Mouse (Mus musculus) MEL-GATA-1-ER (cell line): Measurements from ENCODE around the gene Atp5l.

Experiments
- DNase-seq: peaks from one replicate; pipeline ENCODE4 v3.0.0-alpha.2; 2012; ENCODE audit warnings: low read depth; ENCODE audit errors: extremely low read depth

Gene Atp5l

GRCm38 (mm10) chr9:44897024-44897423 is 23.5 kb downstream of the Atp5l start:
- no peak for DNase-seq

- no peak for DNase-seq
Measured at GRCm38 (mm10) chr9:44892664-44893063, 27.9 kb downstream of the Atp5l start.

GRCm38 (mm10) chr9:44891210-44891609 is 29.3 kb downstream of the Atp5l start:
- no peak for DNase-seq

GRCm38 (mm10) chr9:44890122-44890521 is 30.4 kb downstream of the Atp5l start:
- DNase-seq, result no peak

GRCm38 (mm10) chr9:44888114-44888624 is 32.4 kb downstream of the Atp5l start:
- no peak for DNase-seq

DNA sequence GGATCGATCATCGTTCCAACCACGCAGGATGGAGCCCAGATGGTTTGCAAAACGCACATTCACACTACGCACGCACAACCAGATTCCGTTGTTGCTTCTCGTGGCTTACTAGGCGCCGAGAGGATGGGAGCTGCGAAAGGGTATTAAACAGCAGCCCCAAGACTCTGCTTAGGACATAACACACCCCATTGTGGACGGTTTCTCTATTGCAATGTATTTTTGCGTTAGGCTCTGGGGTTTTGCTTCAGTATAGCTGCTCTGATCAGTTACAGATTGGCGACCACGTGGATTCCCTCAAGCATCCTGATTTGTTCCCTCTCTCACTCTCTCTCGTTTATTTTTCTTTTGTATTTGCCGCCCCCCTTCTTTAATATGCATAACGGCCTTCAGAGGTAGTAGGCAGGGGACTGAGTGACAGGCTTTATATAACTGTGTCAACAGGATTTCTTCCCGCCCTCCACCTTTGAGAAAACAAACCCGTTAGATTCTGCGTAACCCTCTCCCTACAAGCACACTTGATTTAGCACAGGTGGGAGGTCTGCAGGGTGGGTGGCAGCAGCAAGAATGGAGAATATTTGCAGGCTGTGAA is 37.5 kb downstream of the Atp5l start:
- no peak for DNase-seq

DNA sequence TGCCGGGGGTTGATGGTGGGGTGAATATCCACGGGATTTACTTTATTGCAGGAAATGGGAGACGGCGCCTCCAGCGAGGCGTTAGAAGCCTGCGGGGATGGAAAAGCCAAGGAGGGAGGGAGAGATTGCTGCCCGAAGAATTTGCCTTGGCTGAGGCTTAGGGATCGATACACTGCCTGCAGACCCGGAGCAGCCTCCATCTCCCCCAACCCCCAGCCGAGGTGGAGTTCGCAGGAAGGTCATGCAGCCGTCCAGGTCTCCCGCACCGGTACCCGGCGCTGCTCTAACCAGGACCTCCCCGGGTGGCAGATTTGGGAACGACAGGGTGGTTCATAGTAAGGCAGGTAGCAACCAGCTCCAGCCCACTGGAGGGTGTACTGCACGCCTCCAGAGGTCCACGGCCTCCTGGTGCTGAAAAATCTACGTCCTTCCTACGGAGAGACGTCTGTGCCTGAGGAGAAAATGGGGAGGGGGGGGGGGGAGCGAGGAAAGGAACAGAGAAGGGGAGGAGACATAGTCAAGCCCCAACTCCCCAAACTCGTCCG is 38.0 kb downstream of the Atp5l start:
- no peak for DNase-seq

DNA sequence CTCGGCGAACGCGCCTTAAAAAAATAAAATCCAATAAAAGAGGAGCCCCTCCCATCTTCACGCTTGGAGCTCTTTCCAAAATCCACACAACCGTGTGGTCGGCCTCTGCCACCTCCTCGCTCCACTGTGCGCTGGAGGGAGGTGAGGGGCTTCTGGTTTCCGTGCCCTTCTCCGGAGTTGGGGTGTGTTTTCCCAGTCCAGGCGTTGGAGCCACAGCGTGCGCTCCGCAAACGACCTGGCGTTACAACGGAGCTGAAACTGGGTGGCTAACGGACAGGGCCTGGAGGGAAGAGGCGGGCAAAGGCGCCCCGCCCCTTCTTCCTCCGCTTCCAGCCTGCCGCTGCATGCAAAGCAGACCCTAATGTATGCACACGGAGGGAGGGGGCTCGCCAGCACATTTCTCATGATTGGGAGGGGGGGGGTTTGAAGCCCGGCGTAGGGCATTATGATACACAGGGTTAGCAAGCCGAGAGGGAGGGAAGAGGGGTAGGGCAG is 38.6 kb downstream of the Atp5l start:
- DNase-seq, result peak; percentile 66

DNA sequence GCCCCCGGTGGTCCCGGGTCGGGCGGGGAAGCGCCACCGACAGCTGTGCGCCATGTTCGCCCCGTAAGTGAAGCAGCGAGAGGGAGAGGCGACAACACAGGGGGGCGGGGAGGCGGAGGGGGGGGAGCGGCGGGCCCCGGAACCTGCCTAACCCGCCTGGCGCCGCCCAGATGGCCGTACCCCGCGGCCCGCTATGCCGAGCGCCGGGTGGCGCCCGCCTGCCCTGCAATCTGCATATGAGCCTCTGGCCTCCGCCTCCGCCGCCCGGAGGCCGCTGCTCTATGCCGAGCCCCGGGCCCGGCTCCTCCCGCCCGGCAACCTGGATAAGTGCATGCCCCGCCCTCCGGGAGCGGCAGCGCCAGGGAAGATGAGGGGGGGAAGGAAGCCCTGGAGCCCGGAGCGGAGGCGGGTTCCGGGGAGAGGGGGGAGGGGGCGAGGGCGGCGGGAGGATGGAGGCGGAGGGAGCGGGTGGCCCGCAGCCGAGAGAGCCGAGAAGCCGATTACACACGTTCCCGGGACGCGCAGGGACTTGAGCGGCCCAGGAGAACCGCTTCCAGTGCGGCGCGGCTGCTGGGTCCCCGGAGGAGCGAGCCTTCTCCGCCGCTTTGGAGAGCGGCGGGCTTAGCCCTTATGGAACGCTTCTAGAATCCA is 39.2 kb downstream of the Atp5l start, which contains the start of gene Kmt2a:
Gene Kmt2a, minus strand, starts transcription at position 76 of the 651 bp plus-strand sequence.
- peak; percentile 81 for DNase-seq

DNA sequence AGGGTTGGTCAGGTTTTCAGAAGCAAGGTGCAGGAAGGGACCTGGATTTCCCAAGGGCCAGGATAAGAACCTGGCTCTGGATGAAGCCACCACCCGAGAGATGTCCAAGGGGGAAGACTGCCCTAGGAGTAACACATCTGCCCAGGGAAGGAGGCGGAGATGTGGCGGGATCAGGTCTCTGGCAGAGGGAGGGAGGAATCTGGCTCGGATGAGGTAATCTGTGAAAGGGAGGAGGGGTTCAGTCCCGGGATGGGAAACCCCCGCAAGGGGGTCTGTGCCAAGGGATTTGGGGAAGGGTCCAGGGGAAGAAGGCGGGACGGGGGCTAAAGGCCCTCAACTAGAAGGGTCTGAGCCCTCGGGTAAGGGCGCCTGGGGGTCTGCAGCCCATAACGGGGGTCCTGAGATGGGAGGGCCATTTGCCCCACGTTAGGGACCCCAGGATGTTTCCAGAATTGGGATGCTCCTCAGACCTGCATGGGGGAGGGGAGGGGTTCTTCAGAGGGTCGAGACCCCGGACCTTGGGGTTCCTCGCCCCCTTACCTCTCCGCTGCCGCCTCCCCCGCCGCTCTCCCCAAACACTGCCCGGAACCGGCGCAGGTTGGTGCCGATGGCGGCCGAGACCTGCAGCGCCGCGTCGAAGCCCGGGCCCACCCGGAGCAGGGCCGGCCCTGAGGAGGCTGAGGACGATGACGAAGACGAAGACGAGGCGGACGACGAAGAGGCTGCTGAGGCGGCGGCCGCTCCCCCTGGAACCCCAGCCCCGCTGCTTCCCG is 40.0 kb downstream of the Atp5l start:
- no peak for DNase-seq

GRCm38 (mm10) chr9:44879694-44880271 is 40.8 kb downstream of the Atp5l start:
- no peak for DNase-seq

DNA sequence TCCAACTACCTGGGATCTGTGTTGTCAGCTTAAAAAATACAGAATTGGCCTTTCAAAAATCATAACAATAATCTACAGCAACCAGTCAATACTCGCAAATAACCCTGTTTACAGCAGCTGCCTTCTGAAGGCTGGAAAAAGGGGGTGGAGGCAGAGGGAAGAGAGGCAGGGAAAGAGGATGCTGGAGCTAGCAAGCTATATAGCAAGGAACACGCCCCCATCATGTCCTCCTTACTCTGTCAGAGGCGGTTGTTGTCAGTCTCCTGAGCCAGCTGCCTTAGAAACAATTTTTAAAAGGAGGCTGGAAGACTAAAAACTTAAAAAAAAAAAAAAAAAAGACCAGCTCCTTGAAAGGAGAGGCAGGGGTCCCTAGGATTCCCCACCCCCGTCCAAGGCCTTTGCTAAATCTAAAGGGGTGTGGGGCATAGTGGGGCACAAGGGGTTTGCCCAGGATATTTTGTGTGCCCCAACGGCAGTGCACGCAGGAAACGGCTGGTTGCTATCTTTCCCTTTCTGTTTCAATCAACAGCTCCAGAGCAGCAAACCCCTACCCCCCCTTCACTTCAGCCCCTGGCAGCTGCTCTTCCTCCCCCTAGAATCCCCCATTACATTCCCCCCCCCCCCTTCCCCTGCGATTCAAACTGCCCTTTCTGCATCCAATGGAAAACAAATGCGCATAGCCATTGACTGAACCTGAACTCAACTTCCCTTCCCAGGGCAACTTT is 41.6 kb downstream of the Atp5l start:
- DNase-seq, result no peak

- no peak for DNase-seq
Measured at GRCm38 (mm10) chr9:44877686-44878085, 42.9 kb downstream of the Atp5l start.

DNA sequence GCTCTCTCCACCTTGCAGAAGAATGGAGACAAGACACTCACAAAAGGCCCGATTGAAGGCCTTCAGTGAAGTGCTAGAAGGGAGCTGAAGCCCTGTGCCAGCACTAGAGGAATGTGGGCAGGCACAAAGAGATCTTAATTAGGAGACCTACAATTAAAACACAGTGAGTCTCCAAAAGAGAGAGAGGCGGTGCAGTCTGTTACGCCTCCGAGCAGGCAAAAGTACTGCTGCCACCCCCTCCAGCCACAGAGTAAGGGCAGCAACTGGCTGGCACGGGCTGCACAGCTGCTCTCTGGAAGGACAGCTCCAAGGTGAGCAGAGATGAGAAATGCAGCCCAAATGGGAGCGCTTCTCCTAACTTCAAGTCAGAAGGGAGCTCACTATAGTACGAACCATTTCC is 45.1 kb downstream of the Atp5l start:
- DNase-seq, result no peak

GRCm38 (mm10) chr9:44874198-44874597 is 46.3 kb downstream of the Atp5l start:
- no peak for DNase-seq

DNA sequence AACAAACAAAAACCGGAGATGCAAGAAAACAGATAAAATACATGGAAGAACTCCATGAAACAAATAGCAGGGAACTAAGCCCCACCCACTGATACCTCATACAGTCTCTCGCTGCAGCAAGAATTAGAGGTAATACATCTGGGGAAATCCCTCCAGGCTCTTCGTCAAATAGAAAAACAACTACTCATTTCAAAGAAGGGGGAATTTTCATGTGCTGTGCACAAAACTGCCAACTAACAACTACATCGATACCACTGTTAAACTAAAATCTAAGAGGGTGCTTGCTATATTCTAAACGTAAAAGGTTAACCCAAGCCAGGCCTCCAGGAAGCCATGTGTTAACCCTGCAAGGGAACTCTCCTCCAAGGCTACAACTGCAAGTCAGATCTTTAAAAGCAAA is 46.9 kb downstream of the Atp5l start:
- no peak for DNase-seq

DNA sequence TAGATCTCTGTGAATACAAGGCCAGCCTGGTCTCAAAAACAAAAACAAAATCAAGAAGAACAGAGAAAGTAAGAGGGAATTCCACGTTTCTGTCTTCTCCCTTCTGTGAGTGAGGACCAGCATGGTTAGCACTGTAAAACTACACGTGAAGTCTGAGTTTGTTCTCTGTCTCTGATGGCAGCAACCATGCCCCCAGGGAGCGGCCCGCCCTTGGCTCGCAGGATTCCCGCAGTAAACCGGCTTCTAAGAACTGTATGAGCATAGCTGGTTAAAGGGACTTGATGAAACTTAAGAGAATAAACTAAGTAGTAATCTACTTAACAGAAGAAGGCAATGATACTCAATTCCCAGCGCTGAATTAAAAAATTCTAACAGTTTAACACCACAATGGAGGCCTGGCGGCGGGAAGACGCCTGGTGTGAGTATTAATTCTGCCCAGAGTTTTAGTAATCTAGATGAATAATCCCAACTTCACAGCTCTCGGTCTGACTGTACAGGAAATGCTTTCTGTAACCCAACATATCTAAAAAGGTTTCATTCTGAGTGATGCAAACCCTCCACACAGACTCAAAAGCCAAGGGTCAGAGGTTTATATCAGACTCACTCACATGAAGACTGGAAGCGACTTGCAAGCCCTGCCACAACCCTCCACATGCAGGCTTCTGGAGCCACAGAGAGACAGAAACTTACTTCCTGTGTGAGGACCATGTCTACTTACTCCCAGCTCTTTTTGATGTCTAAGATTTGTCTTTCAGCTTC is 52.0 kb downstream of the Atp5l start:
- no peak for DNase-seq

DNA sequence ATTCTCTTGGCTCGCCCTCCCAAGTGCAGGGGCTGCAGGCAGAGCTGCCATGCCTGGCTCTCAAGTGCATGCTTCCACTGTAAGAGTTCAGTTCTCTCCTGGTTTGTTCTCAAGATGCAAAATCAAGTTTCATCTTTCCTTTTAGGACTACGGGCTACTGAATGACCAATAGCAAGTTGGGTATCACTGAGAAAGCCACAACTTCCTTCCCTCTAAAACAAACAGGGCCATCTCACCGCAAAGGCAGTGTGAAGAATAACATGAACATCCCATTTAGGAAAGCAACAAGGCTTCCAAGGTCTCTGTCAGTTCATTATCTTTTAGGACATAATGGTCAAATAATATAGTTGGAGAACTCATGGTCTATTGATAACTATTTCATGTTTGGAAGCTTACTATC is 52.9 kb downstream of the Atp5l start:
- DNase-seq, result no peak

GRCm38 (mm10) chr9:44866501-44867240 is 53.9 kb downstream of the Atp5l start:
- no peak for DNase-seq
